Mouse (Mus musculus) erythroblast, embryonic 14.5 days (primary cell): ENCODE data around the gene Col6a3. TPM values are rescaled to one million over a fixed set of nuclear protein-coding genes. Genes with fewer than 3 reads are reported as not detected.

Experiments used
- H3K27me3 ChIP-seq: 2 replicates; pipeline ENCODE4 v1.6.1; 2012; ENCODE audit warnings: inconsistent platforms; ENCODE audit not compliant: control insufficient read depth
- H3K36me3 ChIP-seq: 2 replicates; pipeline ENCODE4 v1.6.1; 2012; ENCODE audit warnings: mild to moderate bottlenecking, inconsistent platforms; ENCODE audit not compliant: control insufficient read depth
- H3K4me1 ChIP-seq: 2 replicates; pipeline ENCODE4 v1.6.1; 2012; ENCODE audit warnings: inconsistent platforms; ENCODE audit not compliant: control insufficient read depth
- H3K4me3 ChIP-seq: replicated peaks from 2 replicates; pipeline ENCODE3; 2012; ENCODE audit warnings: moderate library complexity, mild to moderate bottlenecking, inconsistent platforms
- H3K9me3 ChIP-seq: 2 replicates; pipeline ENCODE4 v1.6.1; 2012; ENCODE audit warnings: low read length, inconsistent platforms, mixed read lengths; ENCODE audit not compliant: control insufficient read depth
- GATA1 ChIP-seq: IDR thresholded peaks from 2 replicates; pipeline ENCODE4 v1.6.1; 2012; ENCODE audit warnings: low read length, inconsistent platforms, mixed read lengths
- TAL1 ChIP-seq: IDR thresholded peaks from 3 replicates; pipeline ENCODE4 v1.6.1; 2012; ENCODE audit warnings: low read length, inconsistent platforms, mixed read lengths
- polyA plus RNA-seq: library from polyadenylated mRNA; stranded (reverse); fragments of >175 nt; gene quantifications from 2 replicates; pipeline ENCODE4 v1.2.3, GENCODE M21; 2012

Gene Col6a3
- polyA plus RNA-seq, 1 experiment = 0.01 TPM

GRCm38 (mm10) chr1:90775477-90776241 lies 68.1 kb downstream of the Col6a3 start:
- no peak for TF ChIP-seq GATA1
- TF ChIP-seq TAL1 = no peak
- Histone ChIP-seq H3K36me3 (no peaks in the 10 kb centered on the region), H3K9me3 (no peaks in the 10 kb centered on the region), H3K4me1 (no peaks in the 10 kb centered on the region), H3K27me3 (no peaks in the 10 kb centered on the region), H3K4me3 (no peak overlapping the region)

GRCm38 (mm10) chr1:90771172-90771571 lies 72.6 kb downstream of the Col6a3 start:
- Histone ChIP-seq H3K4me3 (no peak overlapping the region), H3K27me3 (no peaks in the 10 kb centered on the region), H3K36me3 (no peaks in the 10 kb centered on the region), H3K4me1 (no peaks in the 10 kb centered on the region), H3K9me3 (no peaks in the 10 kb centered on the region)
- TF ChIP-seq TAL1 (no peak), GATA1 (no peak)

DNA sequence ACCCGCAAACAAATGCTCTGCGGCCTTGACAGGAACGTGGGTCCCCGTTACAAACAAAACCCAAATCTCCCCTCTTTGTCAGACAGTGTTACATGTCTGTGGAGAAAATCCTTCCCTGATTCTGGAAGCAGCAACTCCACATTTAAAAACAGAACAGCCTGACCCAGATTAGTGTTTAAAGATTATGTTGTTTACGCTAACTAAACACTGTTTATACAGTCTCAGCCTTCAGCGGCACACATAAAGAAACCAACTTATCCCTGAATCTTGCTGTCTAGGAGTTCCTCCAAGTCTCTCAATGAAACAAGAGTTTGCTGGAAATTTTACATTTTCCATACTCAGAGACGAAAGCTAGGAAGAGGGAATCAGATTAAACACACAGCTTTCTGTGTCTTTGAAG lies 73.7 kb downstream of the Col6a3 start:
- TF ChIP-seq GATA1 (no peak), TAL1 (no peak)
- H3K4me1 ChIP-seq = no peaks in the 10 kb centered on the region
- H3K36me3 ChIP-seq = no peaks in the 10 kb centered on the region
- no peaks in the 10 kb centered on the region for H3K27me3 ChIP-seq
- no peaks in the 10 kb centered on the region for H3K9me3 ChIP-seq
- H3K4me3 ChIP-seq = no peak overlapping the region

- Histone ChIP-seq H3K36me3 (no peaks in the 10 kb centered on the region), H3K9me3 (no peaks in the 10 kb centered on the region), H3K4me1 (no peaks in the 10 kb centered on the region), H3K4me3 (no peak overlapping the region), H3K27me3 (no peaks in the 10 kb centered on the region)
- no peak for TF ChIP-seq GATA1
- no peak for TF ChIP-seq TAL1
Observed at GRCm38 (mm10) chr1:90769301-90769700, 74.5 kb downstream of the Col6a3 start.

DNA sequence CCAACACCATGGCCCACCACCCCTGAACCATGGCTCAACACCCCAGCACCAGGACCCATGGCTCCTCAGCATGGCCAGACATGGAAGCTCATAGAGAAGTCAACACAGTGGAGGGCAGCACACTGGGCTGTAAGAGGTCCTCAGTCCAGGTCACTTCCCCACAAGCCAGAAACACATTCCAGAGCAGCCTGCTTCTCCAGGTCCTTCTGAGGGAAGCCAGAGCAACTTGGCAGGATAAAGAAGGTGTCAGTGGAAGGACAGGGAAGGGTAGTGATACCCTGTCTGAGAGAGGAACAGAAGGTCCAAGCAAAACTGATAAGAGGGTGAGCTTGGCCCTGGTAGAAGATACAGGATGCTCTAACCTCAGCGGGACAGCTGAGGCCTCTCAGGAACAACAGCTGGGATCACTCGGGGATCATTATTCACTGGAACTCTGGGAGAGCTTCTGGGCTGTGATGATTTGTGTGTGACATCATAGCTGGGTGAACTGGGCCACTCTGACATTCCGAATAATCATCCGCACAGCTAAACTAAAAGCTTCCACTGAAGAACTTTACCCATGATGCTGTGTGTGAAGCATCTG lies 85.6 kb downstream of the Col6a3 start:
- no peaks in the 10 kb centered on the region for H3K9me3 ChIP-seq
- no peaks in the 10 kb centered on the region for H3K27me3 ChIP-seq
- no peaks in the 10 kb centered on the region for H3K4me1 ChIP-seq
- H3K4me3 ChIP-seq = no peak overlapping the region
- H3K36me3 ChIP-seq = no peaks in the 10 kb centered on the region
- no peak for TF ChIP-seq TAL1

- TF ChIP-seq GATA1 (no peak), TAL1 (no peak)
- Histone ChIP-seq H3K4me3 (no peak overlapping the region), H3K27me3 (no peaks in the 10 kb centered on the region), H3K4me1 (no peaks in the 10 kb centered on the region), H3K9me3 (no peaks in the 10 kb centered on the region), H3K36me3 (no peaks in the 10 kb centered on the region)
Observed at GRCm38 (mm10) chr1:90753869-90754563, 89.8 kb downstream of the Col6a3 start.

GRCm38 (mm10) chr1:90751221-90751620 lies 92.5 kb downstream of the Col6a3 start:
- TF ChIP-seq GATA1 (no peak), TAL1 (no peak)
- Histone ChIP-seq H3K4me1 (no peaks in the 10 kb centered on the region), H3K4me3 (no peak overlapping the region), H3K9me3 (no peaks in the 10 kb centered on the region), H3K36me3 (no peaks in the 10 kb centered on the region), H3K27me3 (no peaks in the 10 kb centered on the region)

- Histone ChIP-seq H3K36me3 (no peaks in the 10 kb centered on the region), H3K9me3 (no peaks in the 10 kb centered on the region), H3K4me3 (no peak overlapping the region), H3K27me3 (no peaks in the 10 kb centered on the region), H3K4me1 (no peaks in the 10 kb centered on the region)
- TF ChIP-seq TAL1 (no peak), GATA1 (no peak)
Observed at GRCm38 (mm10) chr1:90750169-90750568, 93.6 kb downstream of the Col6a3 start.

DNA sequence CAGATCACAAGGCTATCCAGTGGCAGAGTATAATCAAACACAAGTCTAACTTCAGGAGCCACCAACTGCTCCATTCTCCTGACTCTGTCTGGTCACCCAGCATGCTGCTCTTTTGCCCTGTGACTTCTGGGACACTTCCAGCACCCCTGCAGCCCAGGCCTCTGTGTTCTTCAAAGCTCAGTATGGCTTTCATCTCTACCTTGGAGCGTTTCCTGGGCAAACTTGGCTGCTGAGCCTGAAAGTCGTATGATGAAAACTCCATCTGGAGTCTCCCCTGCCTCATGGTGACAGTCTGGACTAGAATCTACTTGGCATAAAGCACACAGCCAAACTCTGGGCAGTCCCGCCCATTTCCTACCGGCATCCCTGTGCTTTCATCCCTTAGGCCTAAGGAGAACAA lies 95.2 kb downstream of the Col6a3 start:
- TF ChIP-seq GATA1 (no peak), TAL1 (no peak)
- no peaks in the 10 kb centered on the region for H3K4me1 ChIP-seq
- H3K27me3 ChIP-seq = no peaks in the 10 kb centered on the region
- H3K4me3 ChIP-seq = no peak overlapping the region
- H3K9me3 ChIP-seq = no peaks in the 10 kb centered on the region
- H3K36me3 ChIP-seq = no peaks in the 10 kb centered on the region
